Mouse (Mus musculus): ENCODE results near the gene Dennd4a. TPM values are rescaled to one million over a fixed set of nuclear protein-coding genes. Genes with fewer than 3 reads are reported as not detected.

Dennd4a gene
- total and polyA plus RNA-seq, 3 experiments, result 17.6 to 417 (median 81.3) TPM

GRCm38 (mm10) chr9:64770411-64770849 lies 40.7 kb upstream of the Dennd4a start:
- Histone ChIP-seq H3K27me3 (ENCODE audit: insufficient read depth, low read length) (peaks cover 20% of the 10 kb centered on the region), H3K36me3 (replicated peaks) (no peaks in the 10 kb centered on the region), H3K9me3 (replicated peaks) (no peaks in the 10 kb centered on the region), H3K4me3 (ENCODE audit: low read depth, low read length) (no peak overlapping the region), H3K4me1 (ENCODE audit: insufficient read depth, low read depth, low read length) (peaks cover 11% of the 10 kb centered on the region)
- DNase-seq (ENCODE audit: low spot score) (no peak), ATAC-seq (ENCODE audit: extremely low read depth, insufficient number of reproducible peaks, low FRiP score, poor library complexity, severe bottlenecking) (no peak)
- TF ChIP-seq CTCF (IDR thresholded peaks at IDR 0.05; ENCODE audit: low read depth, low read length), result no peak
- no peak for TF ChIP-seq POLR2AphosphoS5 (IDR thresholded peaks at IDR 0.05; ENCODE audit: insufficient replicate concordance, low read depth, low read length)
- TF ChIP-seq GATA2 (IDR thresholded peaks at IDR 0.05; ENCODE audit: borderline replicate concordance, low read depth, low read length), result no peak
- TF ChIP-seq TAL1 (conservative IDR thresholded peaks at IDR 0.05; ENCODE audit: low read depth, low read length), result no peak
- no peak for TF ChIP-seq GATA1 (IDR thresholded peaks at IDR 0.05; ENCODE audit: borderline replicate concordance, low read length)

DNA sequence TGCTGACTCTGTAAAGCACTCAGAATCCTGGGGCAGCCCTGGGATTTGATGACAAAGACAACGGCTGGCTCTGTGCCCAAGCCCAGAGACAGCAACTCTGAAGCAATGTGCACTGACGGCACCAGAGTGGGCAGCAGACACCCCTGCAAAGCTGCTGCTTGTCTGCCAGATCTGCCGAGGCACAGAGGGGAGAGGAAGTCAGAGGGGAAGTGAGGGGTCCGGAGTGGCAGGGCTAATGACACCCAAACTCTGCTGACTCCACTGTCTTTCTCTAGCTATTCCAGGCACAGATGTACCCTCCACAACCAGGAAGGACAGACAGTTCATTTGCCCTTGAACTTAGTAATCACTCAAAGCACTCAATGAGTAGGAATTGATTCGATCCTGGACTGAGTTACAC lies 39.9 kb upstream of the Dennd4a start:
- Histone ChIP-seq H3K4me3 (ENCODE audit: low read depth, low read length) (no peak overlapping the region), H3K4me1 (ENCODE audit: insufficient read depth, low read depth, low read length) (peaks cover 11% of the 10 kb centered on the region), H3K36me3 (replicated peaks) (no peaks in the 10 kb centered on the region), H3K9me3 (replicated peaks) (no peaks in the 10 kb centered on the region), H3K27me3 (ENCODE audit: insufficient read depth, low read length) (peaks cover 20% of the 10 kb centered on the region)
- ATAC-seq (ENCODE audit: extremely low read depth, insufficient number of reproducible peaks, low FRiP score, poor library complexity, severe bottlenecking) (no peak), DNase-seq (ENCODE audit: low spot score) (no peak)
- TF ChIP-seq GATA1 (IDR thresholded peaks at IDR 0.05; ENCODE audit: borderline replicate concordance, low read length) (no peak), CTCF (IDR thresholded peaks at IDR 0.05; ENCODE audit: low read depth, low read length) (no peak), TAL1 (conservative IDR thresholded peaks at IDR 0.05; ENCODE audit: low read depth, low read length) (no peak), GATA2 (IDR thresholded peaks at IDR 0.05; ENCODE audit: borderline replicate concordance, low read depth, low read length) (no peak), POLR2AphosphoS5 (IDR thresholded peaks at IDR 0.05; ENCODE audit: insufficient replicate concordance, low read depth, low read length) (no peak)

DNA sequence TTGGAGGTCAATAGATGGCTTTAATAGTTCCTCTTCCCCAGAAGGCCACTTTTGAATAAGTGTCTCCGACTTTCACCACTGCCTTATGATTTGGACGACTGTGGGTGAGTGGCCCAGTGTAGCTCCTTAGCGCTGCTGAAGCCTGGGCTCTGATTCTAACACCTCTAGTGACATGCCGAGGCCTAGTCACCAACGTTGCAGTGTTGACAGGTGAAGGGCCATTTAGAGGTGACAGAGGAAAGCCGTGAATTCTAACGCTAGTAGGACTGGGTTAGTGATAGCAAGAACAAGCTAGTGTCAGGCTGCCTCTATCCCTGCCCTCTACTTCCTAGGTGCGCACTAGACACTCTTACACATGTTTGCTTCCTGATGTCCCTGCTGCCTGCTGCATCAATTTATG lies 37.9 kb upstream of the Dennd4a start:
- Histone ChIP-seq H3K4me3 (ENCODE audit: low read depth, low read length) (no peak overlapping the region), H3K4me1 (ENCODE audit: insufficient read depth, low read depth, low read length) (peaks cover 14% of the 10 kb centered on the region), H3K9me3 (replicated peaks) (no peaks in the 10 kb centered on the region), H3K27me3 (ENCODE audit: insufficient read depth, low read length) (peaks cover 20% of the 10 kb centered on the region), H3K36me3 (replicated peaks) (no peaks in the 10 kb centered on the region)
- no peak for ATAC-seq (ENCODE audit: extremely low read depth, insufficient number of reproducible peaks, low FRiP score, poor library complexity, severe bottlenecking)
- no peak for TF ChIP-seq CTCF (IDR thresholded peaks at IDR 0.05; ENCODE audit: low read depth, low read length)
- no peak for DNase-seq (ENCODE audit: low spot score)

DNA sequence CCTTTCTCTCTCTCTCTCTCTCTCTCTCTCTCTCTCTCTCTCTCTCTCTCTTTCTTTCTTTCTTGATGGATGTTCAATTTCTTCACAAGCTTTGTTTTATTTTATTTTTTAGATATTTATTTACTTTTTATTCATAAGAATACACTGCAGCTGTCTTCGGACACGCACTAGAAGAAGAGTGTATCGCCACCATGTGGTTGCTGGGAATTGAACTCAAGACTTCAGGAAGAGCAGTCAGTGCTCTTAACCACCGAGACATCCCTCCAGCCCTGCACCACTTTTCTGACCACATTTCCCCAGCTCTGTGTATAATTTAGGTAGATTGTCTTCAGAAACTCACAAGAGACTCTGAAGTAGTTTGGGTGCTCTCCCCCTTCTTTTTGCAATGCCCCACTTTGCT lies 37.2 kb upstream of the Dennd4a start:
- Histone ChIP-seq H3K36me3 (replicated peaks) (no peaks in the 10 kb centered on the region), H3K9me3 (replicated peaks) (no peaks in the 10 kb centered on the region), H3K27me3 (ENCODE audit: insufficient read depth, low read length) (peaks cover 20% of the 10 kb centered on the region), H3K4me1 (ENCODE audit: insufficient read depth, low read depth, low read length) (peaks cover 15% of the 10 kb centered on the region), H3K4me3 (ENCODE audit: low read depth, low read length) (no peak overlapping the region)
- TF ChIP-seq POLR2AphosphoS5 (IDR thresholded peaks at IDR 0.05; ENCODE audit: insufficient replicate concordance, low read depth, low read length), result no peak
- no peak for TF ChIP-seq GATA2 (IDR thresholded peaks at IDR 0.05; ENCODE audit: borderline replicate concordance, low read depth, low read length)
- no peak for TF ChIP-seq CTCF (IDR thresholded peaks at IDR 0.05; ENCODE audit: low read depth, low read length)
- TF ChIP-seq TAL1 (conservative IDR thresholded peaks at IDR 0.05; ENCODE audit: low read depth, low read length), result no peak
- TF ChIP-seq GATA1 (IDR thresholded peaks at IDR 0.05; ENCODE audit: borderline replicate concordance, low read length), result no peak
- DNase-seq (ENCODE audit: low spot score) (no peak), ATAC-seq (ENCODE audit: extremely low read depth, insufficient number of reproducible peaks, low FRiP score, poor library complexity, severe bottlenecking) (no peak)

- no peak for TF ChIP-seq GATA1 (IDR thresholded peaks at IDR 0.05; ENCODE audit: borderline replicate concordance, low read length)
- H3K4me3 ChIP-seq (ENCODE audit: low read depth, low read length), result no peak overlapping the region
- peaks cover 20% of the 10 kb centered on the region for H3K27me3 ChIP-seq (ENCODE audit: insufficient read depth, low read length)
- H3K36me3 ChIP-seq (replicated peaks), result no peaks in the 10 kb centered on the region
- H3K4me1 ChIP-seq (ENCODE audit: insufficient read depth, low read depth, low read length), result peaks cover 18% of the 10 kb centered on the region
- no peak for ATAC-seq (ENCODE audit: extremely low read depth, insufficient number of reproducible peaks, low FRiP score, poor library complexity, severe bottlenecking)
- H3K9me3 ChIP-seq (replicated peaks), result no peaks in the 10 kb centered on the region
- no peak for DNase-seq (ENCODE audit: low spot score)
Measured at GRCm38 (mm10) chr9:64774411-64774811, 36.7 kb upstream of the Dennd4a start.

DNA sequence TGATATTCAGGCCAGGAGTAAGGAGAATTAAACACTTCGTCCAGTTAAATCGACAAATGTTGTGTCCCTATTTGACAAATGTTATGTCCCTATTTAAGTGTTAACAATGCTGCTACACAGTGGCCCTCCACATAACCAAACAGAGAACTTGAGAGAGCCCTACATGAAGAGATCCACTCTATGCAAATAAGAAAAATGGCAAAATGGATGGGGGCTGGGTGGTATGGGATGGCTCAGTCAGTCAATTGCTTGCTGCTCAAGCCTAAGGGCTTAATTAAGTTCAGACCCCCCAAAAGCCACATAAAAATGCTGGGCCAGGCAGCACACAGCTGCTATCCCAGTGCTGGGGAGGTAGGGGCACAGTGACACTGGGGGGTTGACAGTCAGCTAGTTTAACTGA lies 36.3 kb upstream of the Dennd4a start:
- TF ChIP-seq GATA1 (IDR thresholded peaks at IDR 0.05; ENCODE audit: borderline replicate concordance, low read length), result no peak
- no peak for TF ChIP-seq POLR2AphosphoS5 (IDR thresholded peaks at IDR 0.05; ENCODE audit: insufficient replicate concordance, low read depth, low read length)
- no peak for TF ChIP-seq CTCF (IDR thresholded peaks at IDR 0.05; ENCODE audit: low read depth, low read length)
- no peak for TF ChIP-seq GATA2 (IDR thresholded peaks at IDR 0.05; ENCODE audit: borderline replicate concordance, low read depth, low read length)
- TF ChIP-seq TAL1 (conservative IDR thresholded peaks at IDR 0.05; ENCODE audit: low read depth, low read length), result no peak
- Histone ChIP-seq H3K9me3 (replicated peaks) (no peaks in the 10 kb centered on the region), H3K27me3 (ENCODE audit: insufficient read depth, low read length) (peaks cover 19% of the 10 kb centered on the region), H3K4me1 (ENCODE audit: insufficient read depth, low read depth, low read length) (peaks cover 22% of the 10 kb centered on the region), H3K4me3 (ENCODE audit: low read depth, low read length) (no peak overlapping the region), H3K36me3 (replicated peaks) (no peaks in the 10 kb centered on the region)
- DNase-seq (ENCODE audit: low spot score) (no peak), ATAC-seq (ENCODE audit: extremely low read depth, insufficient number of reproducible peaks, low FRiP score, poor library complexity, severe bottlenecking) (no peak)

- no peak for TF ChIP-seq POLR2AphosphoS5 (IDR thresholded peaks at IDR 0.05; ENCODE audit: insufficient replicate concordance, low read depth, low read length)
- no peak for TF ChIP-seq GATA2 (IDR thresholded peaks at IDR 0.05; ENCODE audit: borderline replicate concordance, low read depth, low read length)
- TF ChIP-seq CTCF (IDR thresholded peaks at IDR 0.05; ENCODE audit: low read depth, low read length), result no peak
- TF ChIP-seq TAL1 (conservative IDR thresholded peaks at IDR 0.05; ENCODE audit: low read depth, low read length), result no peak
- TF ChIP-seq GATA1 (IDR thresholded peaks at IDR 0.05; ENCODE audit: borderline replicate concordance, low read length), result no peak
- Histone ChIP-seq H3K9me3 (replicated peaks) (no peaks in the 10 kb centered on the region), H3K4me1 (ENCODE audit: insufficient read depth, low read depth, low read length) (peaks cover 26% of the 10 kb centered on the region), H3K27me3 (ENCODE audit: insufficient read depth, low read length) (peaks cover 16% of the 10 kb centered on the region), H3K4me3 (ENCODE audit: low read depth, low read length) (no peak overlapping the region), H3K36me3 (replicated peaks) (no peaks in the 10 kb centered on the region)
- ATAC-seq (ENCODE audit: extremely low read depth, insufficient number of reproducible peaks, low FRiP score, poor library complexity, severe bottlenecking) (no peak), DNase-seq (ENCODE audit: low spot score) (no peak)
Measured at GRCm38 (mm10) chr9:64775491-64775890, 35.6 kb upstream of the Dennd4a start.
